Mouse (Mus musculus) forebrain, embryonic 10.5 days (tissue): ENCODE results near the gene Pkp2. TPM values are rescaled to one million over a fixed set of nuclear protein-coding genes. Genes with fewer than 3 reads are reported as not detected.
A peak's percentile ranks its signal among the peaks of the same experiment; 100 is the strongest.
"Not testable (repeated sequence)": the region's sequence is repeated elsewhere in the genome, so short reads cannot be mapped to it uniquely, and the experiment has no call there.

Experiments used
- DNase-seq: peaks from one replicate; pipeline ENCODE4 v3.0.0-alpha.2; 2017; ENCODE audit warnings: low spot score; ENCODE audit errors: extremely low spot score
- H3K27ac ChIP-seq: fragments of 300-500 bp; sonication (generic); 2 replicates; pipeline ENCODE4 v1.5.1; 2016; ENCODE audit warnings: mild to moderate bottlenecking
- H3K27me3 ChIP-seq: fragments of 300-500 bp; sonication (generic); 2 replicates; pipeline ENCODE4 v1.6.1; 2016; ENCODE audit warnings: mild to moderate bottlenecking; ENCODE audit not compliant: poor library complexity, severe bottlenecking
- H3K36me3 ChIP-seq: fragments of 300-500 bp; sonication (generic); replicated peaks from 2 replicates; pipeline ENCODE4 v1.6.1; 2016; ENCODE audit warnings: mild to moderate bottlenecking, moderate library complexity
- H3K4me1 ChIP-seq: fragments of 300-500 bp; sonication (generic); 2 replicates; pipeline ENCODE4 v1.6.1; 2016
- H3K4me3 ChIP-seq: fragments of 300-500 bp; sonication (generic); 2 replicates; pipeline ENCODE4 v1.5.1; 2016; ENCODE audit warnings: mild to moderate bottlenecking, moderate library complexity
- H3K9me3 ChIP-seq: fragments of 300-500 bp; sonication (generic); 2 replicates; pipeline ENCODE4 v1.6.1; 2016; ENCODE audit warnings: mild to moderate bottlenecking, moderate library complexity
- WGBS: fragments of 180-500 bp; shearing (Covaris S2); methylation state at CpG from one replicate; pipeline ENCODE4 v1.1.7; 2016; 5-methylcytosine and 5-hydroxymethylcytosine counted together
- polyA plus RNA-seq: library from polyadenylated mRNA; unstranded; fragments of >200 nt; fragmentation: Nextera tagmentation; extraction: Ambion mirVana; gene quantifications from 2 replicates; pipeline ENCODE4 v1.2.1, GENCODE M21; 2016

Pkp2 gene
- 6.4 and 8.2 TPM in 2 replicates for polyA plus RNA-seq

GRCm38 (mm10) chr16:16213079-16213760 is at the start of gene Pkp2:
Gene Pkp2 (plus strand): TSS chr16:16213318.
- peak; percentile 88 for DNase-seq
- peaks cover 33% of the 10 kb centered on the region for H3K4me1 ChIP-seq
- no peaks in the 10 kb centered on the region for H3K9me3 ChIP-seq
- under 1% methylated on average over 59 of the region's 59 CpGs for WGBS
- peak within 1 kb of the TSS; percentile 82 for H3K4me3 ChIP-seq
- H3K36me3 ChIP-seq: no peaks in the 10 kb centered on the region
- peaks cover 35% of the 10 kb centered on the region for H3K27me3 ChIP-seq
- H3K27ac ChIP-seq: peak within 1 kb of the TSS; percentile 78

GRCm38 (mm10) chr16:16197374-16197773 is 15.7 kb upstream of the Pkp2 start:
- Histone ChIP-seq H3K4me1 (no peaks in the 10 kb centered on the region), H3K9me3 (no peaks in the 10 kb centered on the region), H3K27ac (no peak overlapping the region), H3K4me3 (no peak overlapping the region), H3K27me3 (peaks cover 7% of the 10 kb centered on the region; the same call in 1 of the 2 replicates), H3K36me3 (no peaks in the 10 kb centered on the region)
- 69% methylated on average over 17 of the region's 17 CpGs for WGBS
- DNase-seq: no peak

- not testable (repeated sequence) for H3K9me3 ChIP-seq, H3K27me3 ChIP-seq, H3K4me1 ChIP-seq, H3K36me3 ChIP-seq, H3K27ac ChIP-seq, H3K4me3 ChIP-seq, DNase-seq
- 50% methylated on average over 8 of the region's 8 CpGs for WGBS
Measured at GRCm38 (mm10) chr16:16201991-16202390, 11.1 kb upstream of the Pkp2 start.

GRCm38 (mm10) chr16:16204648-16205047 is 8.5 kb upstream of the Pkp2 start:
- no peak overlapping the region for H3K27ac ChIP-seq
- no peaks in the 10 kb centered on the region for H3K4me1 ChIP-seq
- no peaks in the 10 kb centered on the region for H3K27me3 ChIP-seq
- H3K9me3 ChIP-seq: no peaks in the 10 kb centered on the region
- H3K4me3 ChIP-seq: no peak overlapping the region
- no peaks in the 10 kb centered on the region for H3K36me3 ChIP-seq
- no peak for DNase-seq
- WGBS: 90% methylated on average over 1 of the region's 1 CpGs

GRCm38 (mm10) chr16:16212723-16213078 is 417 bp upstream of the Pkp2 start:
- no peaks in the 10 kb centered on the region for H3K36me3 ChIP-seq
- H3K4me1 ChIP-seq: peaks cover 33% of the 10 kb centered on the region
- H3K27ac ChIP-seq: peak overlapping the region; percentile 78
- WGBS: 22% methylated on average over 7 of the region's 7 CpGs
- peak overlapping the region; percentile 82 for H3K4me3 ChIP-seq
- DNase-seq: no peak
- H3K9me3 ChIP-seq: no peaks in the 10 kb centered on the region
- peaks cover 35% of the 10 kb centered on the region for H3K27me3 ChIP-seq

GRCm38 (mm10) chr16:16213761-16214305 is 715 bp downstream of the Pkp2 start:
- Histone ChIP-seq H3K27ac (no peak overlapping the region), H3K9me3 (no peaks in the 10 kb centered on the region), H3K4me1 (peaks cover 33% of the 10 kb centered on the region), H3K27me3 (peaks cover 35% of the 10 kb centered on the region), H3K4me3 (peak overlapping the region; percentile 82), H3K36me3 (no peaks in the 10 kb centered on the region)
- 1% methylated on average over 17 of the region's 17 CpGs for WGBS
- DNase-seq: no peak

GRCm38 (mm10) chr16:16215645-16216387 is 2.7 kb downstream of the Pkp2 start:
- DNase-seq: no peak
- Histone ChIP-seq H3K9me3 (no peaks in the 10 kb centered on the region), H3K27ac (0 out of 2 replicates have a peak overlapping the region, but pooled peaks have one; percentile 30), H3K4me1 (peaks cover 33% of the 10 kb centered on the region), H3K4me3 (no peak overlapping the region), H3K36me3 (no peaks in the 10 kb centered on the region), H3K27me3 (peaks cover 35% of the 10 kb centered on the region)
- 32% methylated on average over 11 of the region's 11 CpGs for WGBS

- Histone ChIP-seq H3K27me3 (peaks cover 35% of the 10 kb centered on the region), H3K4me1 (peaks cover 33% of the 10 kb centered on the region), H3K27ac (no peak overlapping the region), H3K9me3 (no peaks in the 10 kb centered on the region), H3K36me3 (no peaks in the 10 kb centered on the region), H3K4me3 (no peak overlapping the region)
- DNase-seq: no peak
- WGBS: 92% methylated on average over 1 of the region's 1 CpGs
Measured at GRCm38 (mm10) chr16:16216934-16217333, 3.8 kb downstream of the Pkp2 start.

GRCm38 (mm10) chr16:16219835-16220234 is 6.7 kb downstream of the Pkp2 start:
- 56% methylated on average over 3 of the region's 3 CpGs for WGBS
- Histone ChIP-seq H3K36me3 (no peaks in the 10 kb centered on the region), H3K27me3 (peaks cover 17% of the 10 kb centered on the region), H3K4me1 (peaks cover 36% of the 10 kb centered on the region), H3K9me3 (no peaks in the 10 kb centered on the region), H3K4me3 (no peak overlapping the region), H3K27ac (no peak overlapping the region)
- DNase-seq: no peak

- H3K36me3 ChIP-seq: no peaks in the 10 kb centered on the region
- no peaks in the 10 kb centered on the region for H3K27me3 ChIP-seq
- no peak for DNase-seq
- H3K9me3 ChIP-seq: no peaks in the 10 kb centered on the region
- WGBS: 50% methylated on average over 1 of the region's 1 CpGs
- H3K4me1 ChIP-seq: peaks cover 29% of the 10 kb centered on the region
- no peak overlapping the region for H3K27ac ChIP-seq
- H3K4me3 ChIP-seq: no peak overlapping the region
Measured at GRCm38 (mm10) chr16:16222651-16223050, 9.5 kb downstream of the Pkp2 start.

- no peaks in the 10 kb centered on the region for H3K27me3 ChIP-seq
- no peaks in the 10 kb centered on the region for H3K36me3 ChIP-seq
- peak; percentile 56 for DNase-seq
- H3K4me1 ChIP-seq: peaks cover 29% of the 10 kb centered on the region
- 27% methylated on average over 4 of the region's 4 CpGs for WGBS
- peak overlapping the region; percentile 79 for H3K27ac ChIP-seq
- no peaks in the 10 kb centered on the region for H3K9me3 ChIP-seq
- no peak overlapping the region; the same call in 1 of the 2 replicates for H3K4me3 ChIP-seq
Measured at GRCm38 (mm10) chr16:16224506-16224924, 11.4 kb downstream of the Pkp2 start.

GRCm38 (mm10) chr16:16225828-16226227 is 12.7 kb downstream of the Pkp2 start:
- H3K4me1 ChIP-seq: peaks cover 29% of the 10 kb centered on the region
- H3K27me3 ChIP-seq: no peaks in the 10 kb centered on the region
- no peak overlapping the region for H3K27ac ChIP-seq
- 95% methylated on average over 22 of the region's 22 CpGs for WGBS
- H3K4me3 ChIP-seq: no peak overlapping the region
- peaks cover 2% of the 10 kb centered on the region; the same call in 1 of the 2 replicates for H3K36me3 ChIP-seq
- no peaks in the 10 kb centered on the region for H3K9me3 ChIP-seq
- DNase-seq: no peak

- Histone ChIP-seq H3K27ac (no peak overlapping the region), H3K4me3 (no peak overlapping the region), H3K9me3 (no peaks in the 10 kb centered on the region), H3K4me1 (no peaks in the 10 kb centered on the region), H3K27me3 (no peaks in the 10 kb centered on the region), H3K36me3 (peaks cover 14% of the 10 kb centered on the region)
- 95% methylated on average over 5 of the region's 5 CpGs for WGBS
- DNase-seq: no peak
Measured at GRCm38 (mm10) chr16:16230439-16230838, 17.3 kb downstream of the Pkp2 start.
